Mouse (Mus musculus): ENCODE measurements around the gene Fkbp1b.
"Not testable (repeated sequence)": the region's sequence is repeated elsewhere in the genome, so short reads cannot be mapped to it uniquely, and the experiment has no call there.

Fkbp1b gene

DNA sequence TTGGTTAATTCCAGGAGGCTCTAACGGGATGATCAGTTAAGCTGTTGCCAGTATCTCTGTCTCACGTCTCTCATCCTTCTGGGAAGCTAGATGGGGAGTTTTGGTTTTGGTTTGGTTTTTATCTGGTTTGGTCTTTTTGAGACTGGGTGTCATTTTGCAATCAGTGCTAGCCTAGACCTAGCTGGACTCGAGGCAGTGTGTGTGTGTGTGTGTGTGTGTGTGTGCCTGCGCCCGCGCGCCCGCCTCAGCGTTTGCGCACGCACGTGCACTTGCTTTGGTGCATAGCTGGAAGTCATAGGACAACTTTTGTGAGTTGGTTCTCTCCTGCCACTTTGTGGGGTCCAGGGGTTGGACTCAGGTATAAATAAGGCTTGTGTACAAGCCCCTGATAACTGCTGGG, 2.4 kb upstream of the Fkbp1b start:
- DNase-seq (ENCODE audit: low spot score in 2 of 2), result no peak

DNA sequence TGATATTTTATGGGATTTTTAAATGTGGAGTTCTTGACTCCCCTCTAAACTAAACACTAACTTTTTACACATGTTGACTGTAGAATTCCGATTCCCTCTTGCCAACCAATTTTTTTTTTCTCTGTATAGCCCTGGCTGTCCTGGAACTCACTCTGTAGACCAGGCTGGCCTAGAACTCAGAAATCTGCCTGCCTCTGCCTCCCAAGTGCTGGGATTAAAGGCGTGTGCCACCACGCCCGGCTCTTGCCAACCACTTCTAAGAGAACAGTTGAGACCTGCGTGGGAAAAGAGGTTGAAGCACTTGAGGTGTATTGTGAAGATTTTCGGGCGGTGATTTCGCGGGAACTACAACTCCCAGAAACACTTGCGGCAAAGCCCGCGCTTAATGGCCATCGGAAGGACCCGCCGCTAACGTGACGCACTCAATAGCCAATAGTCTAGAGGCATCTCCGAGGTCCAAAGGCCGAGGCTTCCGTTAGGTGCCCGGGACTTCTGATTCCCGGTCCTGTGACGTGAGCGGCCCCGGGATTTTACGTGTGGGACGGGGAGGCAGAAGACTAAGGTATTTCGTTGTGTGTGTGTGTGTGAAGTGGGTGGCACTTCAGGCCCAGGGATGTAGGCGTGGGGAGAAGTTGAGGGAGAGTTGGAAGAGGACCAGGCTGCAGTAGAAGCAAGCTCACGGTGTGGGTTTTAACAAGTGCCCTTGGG, 1.7 kb upstream of the Fkbp1b start, which contains the start of gene Wdcp:
TSS of gene Wdcp (plus strand) at position 414 of the 708 bp plus-strand sequence.
- DNase-seq (ENCODE audit: low spot score in 2 of 2), result peak; percentile 74 to 80

DNA sequence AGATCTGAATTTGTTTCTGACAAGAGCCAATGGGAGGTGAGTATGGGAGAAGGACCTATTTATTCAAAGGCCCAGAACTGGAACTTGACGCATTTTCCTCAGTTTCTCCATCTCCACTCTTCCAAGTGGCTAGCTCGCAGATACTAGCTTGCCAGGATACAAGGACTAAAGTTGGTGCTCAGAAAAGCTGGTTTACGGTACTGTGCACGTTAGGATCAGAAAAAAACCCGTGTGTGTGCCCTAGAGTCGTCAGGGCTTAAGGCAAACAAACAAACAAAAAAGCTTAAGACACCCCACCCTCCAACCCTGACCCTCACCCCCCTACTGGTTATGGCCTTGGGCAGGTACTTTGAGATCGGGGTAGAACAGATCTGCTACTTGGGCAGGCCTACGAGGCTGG, 1.1 kb upstream of the Fkbp1b start:
- no peak for DNase-seq (ENCODE audit: low spot score in 2 of 2)

DNA sequence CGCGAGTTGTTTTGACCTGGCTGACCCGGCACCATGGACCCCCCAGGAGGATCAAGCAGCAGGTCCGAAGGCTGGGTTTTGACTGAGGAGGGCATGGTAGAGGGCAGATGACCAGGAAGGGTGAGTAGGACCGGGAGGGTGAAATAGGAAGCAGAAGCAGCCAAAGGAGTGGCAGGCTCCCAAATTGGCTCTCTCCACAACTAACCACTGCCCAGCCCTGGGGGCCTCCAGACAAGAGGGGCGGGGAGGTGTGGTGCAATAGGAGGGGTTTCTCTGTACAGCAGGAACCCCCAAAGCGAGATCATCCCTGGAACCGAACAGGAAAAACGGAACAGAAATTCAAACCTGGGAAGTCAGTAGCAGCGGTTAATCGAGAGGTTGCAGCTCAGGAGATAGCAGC, 650 bp downstream of the Fkbp1b start:
- no peak for DNase-seq (ENCODE audit: low spot score in 2 of 2)

DNA sequence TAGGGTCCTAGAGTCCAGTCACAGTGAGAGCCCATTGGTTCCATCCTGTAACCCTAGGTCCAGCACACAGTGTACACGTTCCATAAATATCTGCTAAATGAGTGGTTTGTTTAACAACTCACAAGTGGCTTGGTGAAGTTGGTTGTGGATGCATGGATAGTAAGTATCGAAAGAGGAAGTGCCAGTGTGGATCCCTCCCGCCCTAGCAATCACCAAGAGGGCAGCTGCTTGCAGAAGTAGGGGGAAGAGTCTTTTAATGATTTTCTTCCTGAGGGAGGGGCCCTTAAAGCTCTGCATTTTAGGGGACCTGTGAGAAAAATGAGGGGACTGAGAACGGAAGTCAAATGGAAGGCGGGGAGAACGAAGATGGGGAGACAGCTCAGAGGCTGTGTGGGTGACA, 1.4 kb downstream of the Fkbp1b start:
- DNase-seq (ENCODE audit: low spot score in 2 of 2), result no peak

DNA sequence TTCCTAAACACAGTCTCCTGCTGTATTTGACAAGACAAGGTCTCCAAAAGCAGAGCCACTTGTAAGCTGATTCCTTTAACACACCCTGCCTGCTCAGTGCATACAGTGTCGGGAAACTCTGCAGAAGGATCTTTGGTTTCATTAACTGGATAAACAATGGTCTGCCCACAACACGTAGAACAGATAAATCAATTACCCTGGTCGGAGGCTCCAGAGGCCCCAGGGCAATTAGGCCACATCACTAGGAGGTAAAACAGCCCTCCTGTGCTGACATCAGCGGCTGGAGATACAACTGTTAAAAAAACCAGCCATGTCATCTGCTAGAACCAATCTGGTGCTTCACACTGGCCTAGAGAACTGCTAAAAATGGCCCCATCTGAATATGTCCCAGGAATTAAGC, 4.4 kb downstream of the Fkbp1b start:
- no peak for DNase-seq (ENCODE audit: low spot score in 2 of 2)

DNA sequence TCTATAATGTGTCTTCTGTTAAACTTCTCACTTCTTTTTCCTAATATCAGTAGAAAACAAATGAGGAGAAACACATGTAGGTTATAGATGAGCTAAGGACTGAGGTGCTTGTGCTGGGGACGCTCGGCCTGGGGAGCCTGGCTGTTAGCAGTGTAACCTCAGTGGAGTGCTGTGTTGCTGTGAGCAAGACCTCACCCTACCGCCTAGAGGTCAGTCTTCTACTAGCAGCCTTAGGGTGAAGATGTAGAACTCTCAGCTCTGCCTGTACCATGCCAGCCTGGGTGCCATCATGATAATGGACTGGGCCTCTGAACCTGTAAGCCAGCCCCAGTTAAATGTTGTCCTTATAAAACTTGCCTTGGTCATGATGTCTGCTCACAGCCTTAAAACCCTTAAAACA, 14.1 kb downstream of the Fkbp1b start:
- no peak for DNase-seq (ENCODE audit: low spot score in 2 of 2)

DNA sequence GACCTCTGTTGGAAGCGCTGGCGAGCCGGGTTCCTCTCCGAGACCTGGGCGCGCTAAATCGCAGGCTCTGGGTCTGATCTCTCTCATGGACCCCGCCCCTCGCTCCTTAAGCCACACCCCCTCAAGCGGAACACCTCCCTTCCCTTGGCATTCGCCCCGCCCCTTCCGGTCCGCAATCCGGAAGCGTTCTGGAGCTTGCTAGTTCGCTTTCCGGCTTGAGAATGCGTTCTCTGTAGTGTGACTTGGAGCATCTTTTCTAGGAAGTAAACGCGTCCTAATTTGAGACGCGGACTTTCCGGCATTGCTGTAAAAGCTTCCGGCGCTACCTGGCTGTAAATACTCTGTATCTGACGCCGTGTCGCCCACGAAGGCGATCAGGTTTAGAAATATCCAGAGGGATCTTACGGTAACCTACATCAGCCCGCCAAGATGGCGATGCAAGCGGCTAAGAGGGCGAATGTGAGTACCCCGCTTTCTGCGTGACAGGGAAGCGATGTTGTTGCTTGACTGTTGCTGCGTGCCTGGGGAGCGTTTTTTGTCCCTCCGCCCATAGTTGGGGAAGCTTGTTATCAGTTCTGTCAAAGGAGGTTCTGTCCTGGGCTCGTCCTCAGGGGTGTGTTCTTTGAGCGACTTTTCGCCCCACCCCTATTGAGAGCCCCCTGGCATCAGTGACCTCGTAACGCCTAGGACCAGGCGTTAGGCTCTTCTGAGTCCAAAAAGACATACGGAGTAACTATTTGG, 23.9 kb downstream of the Fkbp1b start, which contains the start of gene Sf3b6:
TSS of gene Sf3b6 (plus strand) at position 184 of the 741 bp plus-strand sequence.
- peak; percentile 89 to 94 for DNase-seq (ENCODE audit: low spot score in 2 of 2)

DNA sequence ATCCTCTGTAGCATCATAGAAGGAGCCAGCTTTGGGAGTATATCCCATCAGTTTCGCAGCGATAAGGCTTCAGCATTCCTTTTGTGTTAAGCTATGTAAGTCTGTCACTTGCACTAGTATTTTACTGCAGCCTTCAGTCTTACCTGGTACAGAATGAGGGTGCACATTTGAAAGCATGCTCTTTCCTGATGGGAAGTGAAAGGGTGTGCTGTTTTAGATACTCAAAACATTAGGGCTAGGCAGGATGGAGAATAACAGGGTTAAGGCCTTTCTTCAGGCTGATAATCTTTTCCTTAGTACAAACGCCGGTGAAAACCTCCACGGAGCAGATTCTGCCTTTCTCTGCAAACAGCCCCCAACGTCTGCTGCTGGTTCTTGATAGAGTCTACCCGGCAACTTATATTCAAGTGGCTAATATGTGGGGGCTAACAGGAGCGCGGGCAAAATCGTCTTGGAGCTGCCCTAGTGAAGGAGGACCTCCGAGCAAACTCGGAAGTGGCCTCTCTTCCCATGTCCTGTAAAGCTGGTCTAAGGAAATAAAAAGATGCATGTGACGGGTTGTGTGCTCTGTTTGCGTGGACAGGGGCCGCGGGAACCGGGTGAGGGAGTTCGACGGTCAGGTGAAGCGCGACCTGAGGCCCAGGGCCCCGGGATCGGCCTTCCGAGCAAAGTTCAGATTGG, 24.6 kb downstream of the Fkbp1b start:
- DNase-seq (ENCODE audit: low spot score in 2 of 2), result no peak

DNA sequence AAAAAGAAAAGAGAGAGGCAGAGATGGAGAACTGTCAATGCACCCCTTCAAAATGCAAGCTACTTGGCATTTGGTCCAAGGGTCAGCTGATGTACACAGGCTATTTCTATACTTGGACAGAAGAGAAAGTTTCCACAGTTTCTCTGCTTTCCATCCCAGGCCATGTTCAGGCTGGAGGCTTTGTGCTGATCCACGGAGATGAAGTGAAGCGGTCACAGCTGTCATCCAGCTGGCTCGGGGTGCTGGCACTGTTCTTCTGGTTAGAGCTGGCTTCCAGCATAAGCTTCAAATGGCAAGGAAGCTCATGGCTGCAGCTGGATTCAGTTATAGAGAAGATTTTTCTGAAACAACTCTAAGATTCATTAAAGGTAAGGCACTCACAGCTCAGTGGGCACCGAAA, 27.8 kb downstream of the Fkbp1b start:
- no peak for DNase-seq (ENCODE audit: low spot score in 2 of 2)

DNA sequence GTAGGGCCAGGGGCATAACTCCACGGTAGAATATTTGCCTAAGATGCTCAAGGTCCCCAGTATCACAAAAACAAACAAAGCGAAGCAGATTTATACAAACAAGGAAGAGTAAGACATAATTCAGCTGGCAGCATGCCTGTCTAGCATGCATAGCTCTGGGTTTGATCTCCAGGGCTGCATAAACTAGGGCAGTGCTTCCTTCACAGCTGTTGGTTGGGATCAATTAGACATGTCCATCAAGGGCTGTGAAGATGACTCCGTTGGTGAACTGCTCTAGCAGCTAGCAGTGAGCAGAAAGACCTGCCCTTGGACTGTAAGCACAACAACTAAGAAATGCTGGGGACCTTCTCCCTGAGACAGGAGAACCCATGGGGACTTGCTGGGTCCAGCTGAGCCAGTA, 29.7 kb downstream of the Fkbp1b start:
- no peak for DNase-seq (ENCODE audit: low spot score in 2 of 2)

DNA sequence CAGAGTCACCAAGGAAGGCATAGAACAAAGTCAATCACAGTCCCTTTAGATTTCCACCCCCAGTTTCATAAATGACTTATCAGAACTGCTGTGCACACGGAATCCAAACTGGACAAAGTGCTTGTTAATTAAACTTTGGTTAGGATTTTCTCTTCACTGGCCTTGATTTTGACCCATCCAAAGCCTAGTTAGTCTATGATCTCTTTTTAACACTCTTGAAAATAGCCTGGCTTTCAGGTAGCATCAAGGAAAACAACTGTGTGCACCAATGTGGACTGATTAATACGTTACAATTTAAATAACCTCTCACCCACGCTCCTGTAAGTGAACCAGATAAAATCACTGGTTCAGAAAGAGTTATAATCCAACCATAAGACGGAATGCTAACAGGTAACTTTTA, 30.4 kb downstream of the Fkbp1b start:
- no peak for DNase-seq (ENCODE audit: low spot score in 2 of 2)

DNA sequence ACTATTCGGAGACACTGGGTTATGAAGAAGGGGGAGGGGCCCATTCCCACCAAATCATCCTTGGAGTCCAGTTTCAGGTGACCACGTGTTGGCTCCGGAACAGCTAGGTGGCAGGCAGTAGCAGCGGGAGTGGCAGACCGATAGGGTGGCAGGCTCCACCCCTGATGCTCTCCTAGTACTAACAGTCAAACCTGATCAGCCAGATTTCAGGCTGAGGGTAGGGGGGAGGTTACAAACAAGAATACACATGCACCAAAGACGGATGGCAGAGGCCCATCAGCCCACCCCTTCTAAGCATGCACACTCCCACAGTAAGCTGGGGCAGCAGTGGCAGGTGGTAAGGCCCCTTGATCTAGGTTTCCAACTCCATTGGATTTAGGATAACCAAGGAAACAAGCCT, 43.9 kb downstream of the Fkbp1b start:
- DNase-seq (ENCODE audit: low spot score in 2 of 2), result not testable (repeated sequence)

DNA sequence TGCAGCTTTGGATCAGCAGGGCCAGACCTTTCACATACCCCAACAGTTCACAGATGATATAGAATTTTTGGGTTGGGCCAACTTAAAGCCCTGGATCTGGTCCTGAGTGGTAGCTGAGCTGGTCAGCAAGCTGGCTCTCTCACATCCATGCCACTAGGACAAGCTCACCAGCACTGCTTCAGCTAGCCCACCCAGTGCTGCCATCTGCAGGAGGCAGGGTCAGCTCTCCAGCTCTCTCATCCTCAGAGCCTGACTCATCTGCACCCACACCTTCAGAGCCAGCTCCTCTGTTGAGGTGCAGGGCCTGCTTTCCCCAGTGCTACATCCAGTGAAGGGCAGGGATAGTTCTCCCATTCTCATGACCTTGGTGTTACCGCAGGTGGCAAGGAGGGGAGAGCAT, 47.7 kb downstream of the Fkbp1b start:
- DNase-seq (ENCODE audit: low spot score in 2 of 2), result peak in 1 of 2 experiments; percentile 9

DNA sequence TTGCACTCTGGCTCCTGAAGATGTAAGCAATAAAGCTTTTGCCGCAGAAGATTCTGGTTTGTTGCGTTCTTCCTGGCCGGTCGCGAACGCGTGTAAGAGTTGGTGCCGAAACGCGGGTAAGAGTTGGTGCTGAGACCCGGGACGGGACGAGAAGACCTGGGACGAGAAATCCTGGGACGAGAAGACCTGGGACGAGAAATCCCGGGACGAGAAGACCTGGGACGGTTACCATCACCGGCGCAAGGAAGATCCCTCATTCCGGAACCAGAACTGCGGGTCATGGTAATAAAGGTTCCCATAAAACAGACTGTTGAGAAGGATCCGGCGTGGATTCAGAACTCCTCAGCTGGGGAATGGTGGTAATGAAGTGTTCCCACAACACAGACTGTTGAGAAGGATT, 53.3 kb downstream of the Fkbp1b start:
- DNase-seq (ENCODE audit: low spot score in 2 of 2), result not testable (repeated sequence)

DNA sequence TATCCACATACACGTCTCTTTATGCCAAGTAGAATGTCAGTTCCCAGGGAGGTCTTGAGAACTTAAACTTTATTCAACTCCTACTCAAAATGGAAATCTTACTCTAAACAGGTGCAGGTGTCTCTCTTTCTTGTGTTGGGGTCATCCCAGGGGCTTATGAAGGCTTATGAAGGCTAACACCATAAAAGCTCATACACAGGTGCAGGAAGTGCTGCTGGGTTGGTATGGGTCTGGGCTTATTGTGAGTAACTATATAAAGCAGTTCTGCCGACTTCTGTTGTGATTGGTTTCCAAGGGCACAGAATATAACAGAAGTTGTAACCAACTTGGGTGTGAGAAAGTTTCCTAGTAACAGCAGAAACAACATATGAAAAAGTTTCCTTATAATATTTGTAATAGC, 56.9 kb downstream of the Fkbp1b start:
- no peak for DNase-seq (ENCODE audit: low spot score in 2 of 2)

DNA sequence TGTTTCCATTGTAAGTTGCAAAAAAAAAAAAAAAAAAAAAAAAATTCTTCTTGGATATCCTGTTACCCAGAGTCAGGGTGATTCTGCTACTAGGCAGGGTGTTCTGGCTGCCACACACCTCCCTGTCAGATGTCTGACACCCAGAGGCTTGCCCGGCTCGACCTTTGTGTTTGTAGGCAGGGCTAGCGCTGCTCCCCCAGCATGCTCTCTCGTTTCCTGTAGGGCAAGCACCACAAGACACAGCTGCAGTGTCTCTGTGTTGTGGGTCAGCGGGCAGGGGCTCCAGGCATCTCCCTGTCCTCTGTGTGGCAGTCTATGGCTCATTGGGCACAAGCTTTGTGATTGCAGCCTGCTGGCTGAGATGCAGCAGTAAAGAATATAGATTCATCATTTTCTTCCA, 57.8 kb downstream of the Fkbp1b start:
- no peak for DNase-seq (ENCODE audit: low spot score in 2 of 2)
